Mouse (Mus musculus) hindbrain, embryonic 15.5 days (tissue): ENCODE measurements around the gene Fshb. TPM values are rescaled to one million over a fixed set of nuclear protein-coding genes. Genes with fewer than 3 reads are reported as not detected.

Experiments
- ATAC-seq: fragments of 200-750 bp; cut with Nextera tagmentation; 2 replicates; pipeline ENCODE4 v1.8.0; 2017; ENCODE audit warnings: low read depth, moderate number of reproducible peaks, moderate TSS enrichment; ENCODE audit not compliant: low FRiP score
- H3K27ac ChIP-seq: fragments of 300-500 bp; sonication (generic); replicated peaks from 2 replicates; pipeline ENCODE4 v1.5.1; 2015; ENCODE audit warnings: mild to moderate bottlenecking, inconsistent platforms
- H3K27me3 ChIP-seq: fragments of 300-500 bp; sonication (generic); 2 replicates; pipeline ENCODE4 v1.6.1; 2015; ENCODE audit warnings: control low read depth, inconsistent platforms
- H3K36me3 ChIP-seq: fragments of 300-500 bp; sonication (generic); 2 replicates; pipeline ENCODE4 v1.6.1; 2015; ENCODE audit warnings: control low read depth, inconsistent platforms
- H3K4me1 ChIP-seq: fragments of 300-500 bp; sonication (generic); replicated peaks from 2 replicates; pipeline ENCODE4 v1.6.1; 2015; ENCODE audit warnings: control low read depth, inconsistent platforms
- H3K4me2 ChIP-seq: fragments of 300-500 bp; sonication (generic); 2 replicates; pipeline ENCODE4 v1.6.1; 2015; ENCODE audit warnings: moderate library complexity, mild to moderate bottlenecking, inconsistent platforms
- H3K4me3 ChIP-seq: fragments of 300-500 bp; sonication (generic); 2 replicates; pipeline ENCODE4 v1.5.1; 2015; ENCODE audit warnings: mild to moderate bottlenecking, inconsistent platforms
- H3K9ac ChIP-seq: fragments of 300-500 bp; sonication (generic); 2 replicates; pipeline ENCODE4 v1.6.1; 2015; ENCODE audit warnings: inconsistent platforms
- H3K9me3 ChIP-seq: fragments of 300-500 bp; sonication (generic); 2 replicates; pipeline ENCODE4 v1.6.1; 2016; ENCODE audit warnings: control low read depth, inconsistent platforms
- WGBS: fragments of 180-500 bp; shearing (Covaris S2); methylation state at CpG from one replicate; pipeline ENCODE4 v1.1.7; 2015; 5-methylcytosine and 5-hydroxymethylcytosine counted together
- polyA plus RNA-seq: library from polyadenylated mRNA; unstranded; fragments of >200 nt; fragmentation: Nextera tagmentation; extraction: Ambion mirVana; gene quantifications from 2 replicates; pipeline ENCODE4 v1.2.1, GENCODE M21; 2015

Fshb gene
- polyA plus RNA-seq, 1 experiment from 2014 or later = not detected

GRCm38 (mm10) chr2:107006378-107006777, 53.1 kb downstream of the Fshb start:
- Histone ChIP-seq H3K27me3 (no peaks in the 10 kb centered on the region), H3K36me3 (no peaks in the 10 kb centered on the region), H3K9ac (no peak overlapping the region), H3K4me1 (no peaks in the 10 kb centered on the region), H3K4me3 (no peak overlapping the region), H3K4me2 (no peak overlapping the region), H3K27ac (no peak overlapping the region), H3K9me3 (no peaks in the 10 kb centered on the region)
- no peak for ATAC-seq
- 90% methylated on average over 3 of the region's 3 CpGs for WGBS

Other genes starting within 250 kb of the Fshb start
- gene Arl14ep, start 85.2 kb downstream of the Fshb start, polyA plus RNA-seq = 34.4 and 36.6 TPM in 2 replicates
- 9.6 and 10.1 TPM in 2 replicates for gene Kcna4, start 231.0 kb upstream of the Fshb start, polyA plus RNA-seq